Mouse (Mus musculus) layer of hippocampus, adult 9-10 months (tissue): Measurements from ENCODE around the gene Olfr138.

Source experiments
- DNase-seq: peaks from one replicate; pipeline ENCODE4 v3.0.0; 2022; ENCODE audit warnings: low spot score

The Olfr138 gene

DNA sequence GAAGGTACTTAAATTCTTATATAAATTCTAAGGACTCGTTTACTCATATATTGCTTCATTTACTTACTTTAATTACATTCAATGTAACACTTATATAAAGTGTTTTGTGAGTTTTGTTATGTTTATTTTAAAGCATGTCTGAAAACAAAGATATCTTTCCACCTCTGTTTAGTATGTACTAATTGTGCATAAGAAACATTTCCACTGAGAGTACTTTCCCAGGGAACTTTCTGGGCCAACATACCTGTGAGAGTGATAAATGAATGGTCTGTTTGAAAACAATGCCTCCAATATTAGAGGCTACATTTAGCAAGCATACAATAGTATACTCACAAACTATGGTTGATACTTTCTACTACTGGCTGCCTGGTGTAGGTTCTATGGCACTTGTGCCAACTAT lies at the start of gene Olfr138:
TSS of gene Olfr138 (plus strand) at position 301 of the 400 bp plus-strand sequence.
- no peak for DNase-seq

DNA sequence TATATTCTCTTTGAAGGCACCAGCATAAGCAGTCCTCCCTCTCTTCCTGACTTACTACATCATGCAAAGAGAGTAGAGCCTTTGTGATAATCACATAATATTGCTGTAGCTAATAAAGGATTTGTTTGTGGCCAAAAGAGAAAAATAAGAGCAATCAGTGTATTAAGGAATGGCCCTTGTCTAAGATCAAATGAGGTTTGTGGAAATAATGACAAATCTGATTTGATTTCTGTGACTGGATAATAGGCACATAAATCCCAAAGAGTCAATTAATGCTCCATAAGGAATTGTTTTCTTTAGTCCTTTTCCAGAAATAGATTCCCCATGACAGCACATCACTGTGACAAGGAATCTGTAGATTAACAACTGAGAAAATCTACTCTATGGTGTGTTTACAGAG lies 46.6 kb downstream of the Olfr138 start, which contains the start of gene Olfr137:
TSS of gene Olfr137 (minus strand) at position 101 of the 400 bp plus-strand sequence.
- DNase-seq, result no peak
